Mouse (Mus musculus): ENCODE results near the gene Plcl2. TPM values are rescaled to one million over a fixed set of nuclear protein-coding genes. Genes with fewer than 3 reads are reported as not detected.

Plcl2 gene
- polyA plus RNA-seq, 1 experiment from 2014 or later: 11.6 TPM

DNA sequence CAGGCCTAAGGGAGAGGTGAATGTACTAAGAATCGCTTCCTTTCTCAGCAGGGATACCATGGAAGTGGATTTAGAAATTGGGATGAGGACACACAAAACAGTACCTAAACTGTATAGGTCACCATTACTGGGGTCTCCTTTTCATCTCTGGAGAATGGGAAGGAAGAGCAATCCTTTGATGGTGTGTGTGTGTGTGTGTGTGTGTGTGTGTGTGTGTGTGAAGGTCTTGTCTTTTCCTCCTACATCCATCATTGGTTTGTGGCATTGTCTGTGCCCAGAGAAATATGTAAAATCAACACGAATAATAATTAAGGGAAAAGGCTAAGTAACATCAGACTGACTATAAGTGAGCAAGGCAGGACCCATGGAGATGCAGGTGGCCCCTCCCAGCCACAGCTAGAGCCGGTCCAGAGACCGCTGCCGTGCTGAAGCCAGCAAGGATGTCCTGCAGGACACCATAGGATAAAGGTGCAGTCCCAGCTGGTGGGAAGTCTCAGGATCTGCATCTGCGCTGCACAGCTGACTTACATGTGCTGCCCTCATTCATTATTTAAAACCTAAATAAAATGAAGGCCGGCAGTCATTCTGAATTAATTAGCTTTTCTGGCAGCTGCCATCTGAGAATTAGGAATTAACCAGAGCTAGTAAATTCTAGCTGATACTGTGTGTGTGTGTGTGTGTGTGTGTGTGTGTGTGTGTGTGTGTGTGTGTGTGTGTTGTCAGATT is 201.5 kb downstream of the Plcl2 start:
- H3K4me2 ChIP-seq (replicated peaks): no peak overlapping the region
- peaks cover 3% of the 10 kb centered on the region; the same call in 1 of the 2 replicates for H3K4me1 ChIP-seq
- H3K27ac ChIP-seq (replicated peaks): peak overlapping the region; percentile 51; the same call in 1 of the 2 replicates
- no peak overlapping the region for H3K9ac ChIP-seq (replicated peaks)
- H3K9me3 ChIP-seq: no peaks in the 10 kb centered on the region
- WGBS: 62% methylated on average over 7 of the region's 7 CpGs
- ATAC-seq (replicated peaks): peak; percentile 78
- no peaks in the 10 kb centered on the region for H3K36me3 ChIP-seq
- H3K4me3 ChIP-seq: no peak overlapping the region
- H3K27me3 ChIP-seq: no peaks in the 10 kb centered on the region

DNA sequence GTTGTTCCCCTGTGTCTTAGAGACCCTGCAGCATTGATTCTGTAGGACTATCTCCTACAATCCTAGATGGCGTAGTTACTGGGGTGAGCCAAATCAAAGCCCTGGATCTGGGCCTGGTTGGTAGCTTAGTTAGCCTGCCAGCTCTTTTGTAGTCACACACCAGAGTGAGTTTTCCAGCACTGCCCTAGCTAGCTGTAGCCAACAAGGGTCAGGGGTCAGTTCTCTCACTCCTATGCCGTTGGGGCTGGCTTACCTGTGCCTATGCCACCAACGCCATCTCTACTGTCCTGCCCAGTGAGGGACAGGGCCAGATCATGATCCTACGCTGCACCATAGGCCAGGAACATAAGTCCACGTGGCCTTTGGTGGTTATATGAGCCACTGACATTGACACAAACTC is 208.4 kb downstream of the Plcl2 start:
- Histone ChIP-seq H3K9ac (replicated peaks) (no peak overlapping the region), H3K4me2 (replicated peaks) (no peak overlapping the region), H3K9me3 (no peaks in the 10 kb centered on the region), H3K36me3 (no peaks in the 10 kb centered on the region), H3K27ac (replicated peaks) (no peak overlapping the region), H3K4me3 (no peak overlapping the region), H3K4me1 (no peaks in the 10 kb centered on the region), H3K27me3 (no peaks in the 10 kb centered on the region)
- ATAC-seq (replicated peaks): no peak
- 84% methylated on average over 5 of the region's 5 CpGs for whole genome bisulfite sequencing

DNA sequence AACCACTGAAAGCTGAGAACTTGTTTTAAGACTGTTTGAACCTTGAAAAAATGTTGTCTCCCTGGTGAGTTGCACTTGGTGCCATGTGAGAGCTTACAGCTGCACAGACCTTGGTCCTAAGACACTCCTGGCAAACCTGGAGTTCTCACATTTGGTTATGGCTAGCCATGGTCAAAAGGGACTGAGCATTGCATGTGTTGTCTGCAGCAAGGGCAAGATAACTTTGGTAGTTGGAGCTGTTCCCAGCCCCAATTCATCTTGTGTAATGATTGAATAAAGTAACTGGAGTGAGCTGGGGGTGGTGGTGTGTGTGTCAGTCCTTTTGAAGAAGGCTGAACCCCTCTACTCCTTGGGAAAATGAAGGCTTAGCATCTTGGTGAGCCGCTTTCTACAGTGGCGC is 215.2 kb downstream of the Plcl2 start:
- H3K27me3 ChIP-seq: no peaks in the 10 kb centered on the region
- no peaks in the 10 kb centered on the region for H3K4me1 ChIP-seq
- no peaks in the 10 kb centered on the region for H3K9me3 ChIP-seq
- H3K36me3 ChIP-seq: no peaks in the 10 kb centered on the region
- H3K4me2 ChIP-seq (replicated peaks): no peak overlapping the region
- 43% methylated on average over 2 of the region's 2 CpGs for WGBS
- no peak for ATAC-seq (replicated peaks)
- no peak overlapping the region for H3K4me3 ChIP-seq
- no peak overlapping the region for H3K27ac ChIP-seq (replicated peaks)
- no peak overlapping the region for H3K9ac ChIP-seq (replicated peaks)

DNA sequence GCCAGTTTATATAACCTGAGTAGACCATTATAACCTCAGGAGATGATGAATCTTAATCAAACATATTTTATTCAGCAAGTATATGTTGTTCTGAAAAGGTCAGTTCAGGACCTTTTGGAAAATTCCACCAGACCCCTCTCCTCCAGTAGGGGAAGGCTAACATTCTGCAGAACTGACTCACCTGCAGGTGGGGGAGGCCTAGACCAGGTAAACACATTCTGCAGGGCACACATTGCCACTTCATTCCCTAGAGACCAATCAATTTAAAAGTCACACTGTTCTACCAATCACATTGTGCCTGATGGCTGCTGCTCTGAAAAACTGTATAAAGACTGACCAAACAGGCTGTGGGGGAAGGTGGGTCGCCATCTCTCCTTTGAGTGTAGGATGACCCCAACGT is 217.1 kb downstream of the Plcl2 start:
- WGBS: 86% methylated on average over 2 of the region's 2 CpGs

DNA sequence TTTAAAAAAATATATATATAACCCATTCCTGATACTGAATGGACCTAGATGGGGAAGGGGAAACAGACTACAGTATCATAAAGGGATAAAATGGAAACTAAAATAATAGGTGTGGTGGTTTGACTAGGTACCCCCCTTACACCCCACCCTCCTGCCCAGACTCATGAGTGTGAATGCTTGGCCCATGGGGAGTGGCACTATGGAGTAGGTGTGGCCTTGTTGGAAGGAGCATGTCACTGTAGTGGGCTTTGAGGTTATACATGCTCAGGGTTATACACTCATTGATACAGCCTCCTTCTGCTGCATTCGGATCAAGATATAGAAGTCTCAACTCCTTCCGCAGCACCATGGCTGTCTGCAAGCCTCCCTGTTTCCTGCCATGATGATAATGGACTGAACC is 219.8 kb downstream of the Plcl2 start:
- no peak overlapping the region for H3K27ac ChIP-seq (replicated peaks)
- H3K9ac ChIP-seq (replicated peaks): no peak overlapping the region
- H3K9me3 ChIP-seq: no peaks in the 10 kb centered on the region
- 92% methylated on average over 2 of the region's 2 CpGs for WGBS
- no peaks in the 10 kb centered on the region for H3K27me3 ChIP-seq
- no peaks in the 10 kb centered on the region for H3K4me1 ChIP-seq
- H3K36me3 ChIP-seq: no peaks in the 10 kb centered on the region
- no peak overlapping the region for H3K4me2 ChIP-seq (replicated peaks)
- ATAC-seq (replicated peaks): no peak
- no peak overlapping the region for H3K4me3 ChIP-seq

More for the DNA sequence above, 217.1 kb downstream of the Plcl2 start:
- Histone ChIP-seq H3K4me1 (no peaks in the 10 kb centered on the region), H3K4me3 (no peak overlapping the region), H3K9ac (replicated peaks) (no peak overlapping the region), H3K36me3 (no peaks in the 10 kb centered on the region), H3K9me3 (no peaks in the 10 kb centered on the region), H3K27ac (replicated peaks) (no peak overlapping the region), H3K4me2 (replicated peaks) (no peak overlapping the region), H3K27me3 (no peaks in the 10 kb centered on the region)
- no peak for ATAC-seq (replicated peaks)

DNA sequence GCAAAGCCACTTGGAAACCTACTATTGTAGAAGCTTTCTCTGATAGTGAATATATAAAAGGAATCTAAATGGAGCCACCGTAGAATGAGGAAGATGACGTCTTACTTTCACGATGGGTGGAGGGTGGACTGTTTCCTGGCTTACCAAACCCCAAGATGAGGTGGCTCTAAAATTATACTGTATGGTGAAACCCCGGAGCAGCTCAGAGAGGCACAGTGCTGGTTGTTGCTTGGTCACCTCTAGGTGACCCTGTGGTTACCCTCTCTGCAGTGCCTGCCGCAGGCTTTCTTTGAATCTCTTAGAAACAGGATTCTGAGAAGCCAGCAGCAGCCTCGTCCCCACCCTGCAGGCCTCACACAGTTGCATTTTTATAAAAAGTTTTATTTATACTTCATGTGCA is 220.4 kb downstream of the Plcl2 start:
- no peak overlapping the region for H3K27ac ChIP-seq (replicated peaks)
- WGBS: 88% methylated on average over 6 of the region's 6 CpGs

DNA sequence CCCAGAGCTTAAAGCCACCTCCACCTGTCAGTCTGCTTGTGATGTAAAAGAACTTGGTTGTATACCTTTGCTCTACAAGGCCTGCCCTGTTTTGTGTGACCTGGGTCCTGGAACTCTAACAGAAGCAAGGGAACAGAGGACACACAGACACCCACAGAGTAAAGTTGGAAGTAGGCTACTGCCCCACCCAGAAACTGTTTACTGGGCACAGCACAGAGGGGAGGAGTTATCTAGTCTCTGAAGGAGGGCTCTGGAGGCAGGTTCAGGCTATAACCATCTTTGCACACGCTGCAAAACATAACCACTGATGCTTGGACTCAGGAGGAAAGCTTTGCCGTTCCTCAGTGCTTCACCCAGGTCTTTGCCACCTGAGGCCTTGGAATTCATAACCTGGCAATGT is 221.7 kb downstream of the Plcl2 start:
- Histone ChIP-seq H3K9me3 (no peaks in the 10 kb centered on the region), H3K4me3 (no peak overlapping the region), H3K4me1 (no peaks in the 10 kb centered on the region), H3K9ac (replicated peaks) (no peak overlapping the region), H3K4me2 (replicated peaks) (no peak overlapping the region), H3K27ac (replicated peaks) (no peak overlapping the region), H3K36me3 (no peaks in the 10 kb centered on the region), H3K27me3 (no peaks in the 10 kb centered on the region)
- WGBS: 89% methylated on average over 2 of the region's 2 CpGs
- ATAC-seq (replicated peaks): no peak

More for the DNA sequence above, 220.4 kb downstream of the Plcl2 start:
- H3K9me3 ChIP-seq: no peaks in the 10 kb centered on the region
- no peak overlapping the region for H3K4me3 ChIP-seq
- ATAC-seq (replicated peaks): no peak
- no peaks in the 10 kb centered on the region for H3K27me3 ChIP-seq
- no peak overlapping the region for H3K9ac ChIP-seq (replicated peaks)
- H3K4me1 ChIP-seq: no peaks in the 10 kb centered on the region
- no peaks in the 10 kb centered on the region for H3K36me3 ChIP-seq
- no peak overlapping the region for H3K4me2 ChIP-seq (replicated peaks)

DNA sequence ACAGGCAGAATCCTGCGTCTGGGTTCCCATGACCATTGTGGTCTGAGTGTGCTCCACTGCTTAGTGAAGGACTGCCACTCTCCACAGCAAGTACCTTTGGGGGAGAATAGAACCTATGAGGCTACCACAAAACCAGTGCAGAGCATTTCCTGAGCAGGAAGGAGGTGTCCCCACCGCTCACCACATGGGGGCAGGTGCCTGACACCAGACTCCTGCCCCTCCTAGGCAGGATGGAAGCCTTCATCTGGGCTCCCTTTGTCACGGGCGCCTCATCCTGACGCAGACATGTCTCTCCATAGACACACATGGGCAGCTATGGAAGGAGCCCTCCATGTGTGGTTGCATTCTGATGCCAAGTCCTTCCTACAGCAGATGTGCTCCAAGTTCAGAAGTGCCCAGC is 222.7 kb downstream of the Plcl2 start:
- Histone ChIP-seq H3K27me3 (no peaks in the 10 kb centered on the region), H3K27ac (replicated peaks) (no peak overlapping the region), H3K4me1 (peaks cover 7% of the 10 kb centered on the region), H3K9me3 (no peaks in the 10 kb centered on the region), H3K4me2 (replicated peaks) (no peak overlapping the region), H3K36me3 (no peaks in the 10 kb centered on the region), H3K4me3 (no peak overlapping the region), H3K9ac (replicated peaks) (no peak overlapping the region)
- no peak for ATAC-seq (replicated peaks)
- WGBS: 94% methylated on average over 5 of the region's 5 CpGs

DNA sequence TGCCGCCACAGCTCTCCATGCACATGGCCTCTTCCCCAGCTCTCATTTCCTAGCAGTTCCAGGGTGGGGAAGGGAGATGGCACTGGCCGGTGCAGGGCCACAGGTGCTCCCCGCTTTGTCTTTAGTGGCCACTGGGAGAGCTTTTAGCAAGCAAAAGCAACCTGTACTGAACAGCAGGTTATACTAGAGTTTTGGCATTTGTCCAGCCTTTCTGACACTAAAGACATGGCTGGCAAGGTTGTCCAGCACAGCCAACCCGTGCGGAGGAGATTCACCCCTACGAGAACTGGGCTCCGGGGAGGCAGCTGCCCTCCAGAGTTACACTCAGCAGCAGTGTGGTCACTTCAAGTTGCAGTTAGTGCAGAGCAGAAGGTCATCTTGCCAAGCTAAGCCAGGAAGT is 224.2 kb downstream of the Plcl2 start:
- Histone ChIP-seq H3K4me3 (no peak overlapping the region), H3K9me3 (no peaks in the 10 kb centered on the region), H3K9ac (replicated peaks) (no peak overlapping the region), H3K27ac (replicated peaks) (no peak overlapping the region), H3K27me3 (no peaks in the 10 kb centered on the region), H3K4me2 (replicated peaks) (no peak overlapping the region), H3K4me1 (peaks cover 9% of the 10 kb centered on the region), H3K36me3 (no peaks in the 10 kb centered on the region)
- no peak for ATAC-seq (replicated peaks)
- 92% methylated on average over 7 of the region's 7 CpGs for WGBS

DNA sequence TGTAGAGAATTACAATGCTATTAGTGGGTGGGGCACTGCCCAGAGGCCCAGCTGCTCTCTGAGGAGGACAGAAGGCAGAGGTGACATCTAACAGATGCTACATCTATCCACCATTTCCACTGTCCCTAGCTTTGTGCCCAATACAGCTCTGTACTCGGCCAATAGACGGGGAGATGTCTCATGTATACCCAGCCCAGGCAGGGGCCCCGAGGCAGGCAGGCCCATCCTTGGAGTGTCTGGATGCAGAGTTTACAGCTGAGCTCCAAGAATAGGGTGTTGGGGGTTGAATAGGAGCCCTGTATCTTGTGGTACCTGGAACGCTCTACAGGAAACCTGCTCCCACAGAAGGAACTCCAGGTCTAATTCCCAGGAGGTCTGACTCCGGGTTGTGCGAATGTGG is 225.6 kb downstream of the Plcl2 start:
- Histone ChIP-seq H3K9ac (replicated peaks) (no peak overlapping the region), H3K36me3 (no peaks in the 10 kb centered on the region), H3K4me1 (peaks cover 9% of the 10 kb centered on the region), H3K4me2 (replicated peaks) (no peak overlapping the region), H3K9me3 (no peaks in the 10 kb centered on the region), H3K27me3 (no peaks in the 10 kb centered on the region), H3K27ac (replicated peaks) (no peak overlapping the region), H3K4me3 (no peak overlapping the region)
- ATAC-seq (replicated peaks): no peak; the same call in 1 of the 2 replicates
- WGBS: 95% methylated on average over 6 of the region's 6 CpGs

DNA sequence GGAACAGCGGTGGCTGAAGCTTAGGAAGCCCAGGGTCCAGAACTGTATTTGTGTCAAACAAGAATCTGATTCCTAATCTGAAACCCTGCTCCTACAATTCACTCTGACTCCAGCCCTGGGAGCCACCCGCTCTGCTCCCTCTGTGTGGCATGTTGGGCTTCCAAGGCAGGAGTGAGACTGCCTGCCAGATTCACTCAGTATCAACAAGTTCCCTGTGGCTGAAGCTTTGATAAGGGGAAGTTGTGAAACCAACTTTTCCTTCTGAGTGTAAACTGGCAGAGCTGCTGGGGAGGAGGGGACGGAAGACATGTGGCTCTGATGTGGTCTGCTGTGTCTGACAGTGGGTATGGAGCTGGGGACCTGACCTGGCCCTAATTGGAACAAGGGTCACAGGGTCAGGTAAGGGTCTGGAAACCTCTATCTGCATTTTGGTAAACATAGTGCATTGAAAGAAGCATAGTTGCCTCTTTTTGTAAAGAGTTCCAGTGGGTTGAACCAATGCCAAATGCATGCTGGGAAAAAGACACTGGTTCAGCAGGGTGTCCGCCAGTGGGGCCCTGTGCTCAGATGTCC is 226.3 kb downstream of the Plcl2 start:
- H3K4me3 ChIP-seq: no peak overlapping the region
- H3K36me3 ChIP-seq: no peaks in the 10 kb centered on the region
- 0 out of 2 replicates have a peak overlapping the region, but pooled peaks have one; percentile 32 for H3K27ac ChIP-seq (replicated peaks)
- H3K4me1 ChIP-seq: peaks cover 9% of the 10 kb centered on the region
- no peak overlapping the region for H3K4me2 ChIP-seq (replicated peaks)
- WGBS: 75% methylated on average over 4 of the region's 4 CpGs
- no peak overlapping the region for H3K9ac ChIP-seq (replicated peaks)
- no peaks in the 10 kb centered on the region for H3K9me3 ChIP-seq
- ATAC-seq (replicated peaks): no peak
- no peaks in the 10 kb centered on the region for H3K27me3 ChIP-seq

DNA sequence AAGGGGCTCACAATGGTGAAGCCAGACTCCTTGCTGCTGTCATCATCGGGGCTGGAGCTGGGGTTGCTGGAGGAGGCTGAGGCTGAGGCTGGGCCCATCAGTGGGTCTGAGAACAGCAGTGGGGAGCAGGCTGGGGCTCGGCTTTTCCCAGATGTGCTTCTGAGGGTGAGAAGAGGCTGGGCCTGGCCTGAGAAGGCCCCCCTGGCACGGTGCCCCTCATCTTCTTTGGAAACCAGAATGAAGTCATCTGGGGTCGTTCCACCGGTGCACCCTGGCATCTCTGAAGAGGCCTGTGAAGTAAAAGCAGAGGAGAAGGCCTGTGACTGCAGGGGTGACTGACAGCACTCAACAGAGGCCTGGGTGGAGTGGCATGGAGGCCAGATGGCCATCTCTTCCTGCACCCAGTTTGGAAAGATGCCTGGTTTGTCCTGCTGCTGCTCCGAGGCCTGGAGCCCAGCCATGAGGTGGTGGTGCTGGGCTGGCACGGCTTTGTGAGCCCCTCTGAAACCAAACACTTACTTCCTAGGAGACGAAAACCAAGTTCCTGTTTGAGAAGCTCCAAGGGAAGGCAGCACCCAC is 226.8 kb downstream of the Plcl2 start:
- peak; percentile 46 for ATAC-seq (replicated peaks)
- Histone ChIP-seq H3K4me2 (replicated peaks) (no peak overlapping the region), H3K27me3 (no peaks in the 10 kb centered on the region), H3K36me3 (no peaks in the 10 kb centered on the region), H3K4me1 (peaks cover 9% of the 10 kb centered on the region), H3K4me3 (no peak overlapping the region), H3K9me3 (no peaks in the 10 kb centered on the region), H3K9ac (replicated peaks) (no peak overlapping the region), H3K27ac (replicated peaks) (peak overlapping the region; percentile 32)
- WGBS: 55% methylated on average over 8 of the region's 8 CpGs

All from forebrain, embryonic 15.5 days (tissue).